Mouse (Mus musculus) hindbrain, embryonic 11.5 days (tissue): Measurements from ENCODE around the gene Mrgprx2. TPM values are rescaled to one million over a fixed set of nuclear protein-coding genes. Genes with fewer than 3 reads are reported as not detected.
"Not testable (repeated sequence)": the region's sequence is repeated elsewhere in the genome, so short reads cannot be mapped to it uniquely, and the experiment has no call there.

Experiments
- ATAC-seq: fragments of 200-750 bp; cut with Nextera tagmentation; 2 replicates; pipeline ENCODE4 v1.8.0; 2017; ENCODE audit warnings: mild to moderate bottlenecking, moderate TSS enrichment, moderate library complexity; ENCODE audit not compliant: low FRiP score
- DNase-seq: peaks from one replicate; pipeline ENCODE4 v3.0.0-alpha.2; 2015; ENCODE audit warnings: low spot score
- H3K27ac ChIP-seq: fragments of 300-500 bp; sonication (generic); 2 replicates; pipeline ENCODE4 v1.5.1; 2014; ENCODE audit warnings: mild to moderate bottlenecking, low read depth, low read length
- H3K27me3 ChIP-seq: fragments of 300-500 bp; sonication (generic); 2 replicates; pipeline ENCODE4 v1.6.1; 2014; ENCODE audit warnings: mild to moderate bottlenecking, low read length, moderate library complexity, mixed read lengths; ENCODE audit not compliant: control insufficient read depth, insufficient read depth
- H3K36me3 ChIP-seq: fragments of 300-500 bp; sonication (generic); 2 replicates; pipeline ENCODE4 v1.6.1; 2014; ENCODE audit warnings: mild to moderate bottlenecking, low read length, moderate library complexity, mixed read lengths; ENCODE audit not compliant: control insufficient read depth, insufficient read depth
- H3K4me1 ChIP-seq: fragments of 300-500 bp; sonication (generic); replicated peaks from 2 replicates; pipeline ENCODE4 v1.6.1; 2014; ENCODE audit warnings: low read length, mixed read lengths; ENCODE audit not compliant: control insufficient read depth, insufficient read depth
- H3K4me2 ChIP-seq: fragments of 300-500 bp; sonication (generic); replicated peaks from 2 replicates; pipeline ENCODE4 v1.6.1; 2014; ENCODE audit warnings: mild to moderate bottlenecking, low read depth, low read length
- H3K4me3 ChIP-seq: fragments of 300-500 bp; sonication (generic); 2 replicates; pipeline ENCODE4 v1.5.1; 2014; ENCODE audit warnings: low read depth, low read length
- H3K9ac ChIP-seq: fragments of 300-500 bp; sonication (generic); 2 replicates; pipeline ENCODE4 v1.6.1; 2014; ENCODE audit warnings: low read depth, low read length
- H3K9me3 ChIP-seq: fragments of 300-500 bp; sonication (generic); 2 replicates; pipeline ENCODE4 v1.6.1; 2016; ENCODE audit warnings: low read length; ENCODE audit not compliant: control insufficient read depth
- WGBS: fragments of 180-500 bp; shearing (Covaris S2); extraction: QIAGEN DNeasy Blood & Tissue Kit; methylation state at CpG from one replicate; pipeline ENCODE4 v1.1.7; 2014; 5-methylcytosine and 5-hydroxymethylcytosine counted together
- polyA plus RNA-seq: library from polyadenylated mRNA; unstranded; fragments of >200 nt; fragmentation: Nextera tagmentation; extraction: Ambion mirVana; gene quantifications from 2 replicates; pipeline ENCODE4 v1.2.1, GENCODE M21; 2014

Gene Mrgprx2
- not detected in 2 replicates for polyA plus RNA-seq

GRCm38 (mm10) chr7:48499221-48499620 lies at the start of gene Mrgprx2:
TSS of gene Mrgprx2 (minus strand) at chr7:48499321.
- H3K9me3 ChIP-seq = no peaks in the 10 kb centered on the region; the same call in none of the 2 replicates
- H3K36me3 ChIP-seq = no peaks in the 10 kb centered on the region
- DNase-seq (no peak), ATAC-seq (no peak)
- no peaks in the 10 kb centered on the region for H3K27me3 ChIP-seq
- no peak within 1 kb of the TSS for H3K9ac ChIP-seq
- H3K4me2 ChIP-seq = no peak within 1 kb of the TSS
- no peak within 1 kb of the TSS for H3K27ac ChIP-seq
- H3K4me1 ChIP-seq = no peaks in the 10 kb centered on the region
- no peak within 1 kb of the TSS for H3K4me3 ChIP-seq

- DNase-seq (no peak), ATAC-seq (no peak)
- Histone ChIP-seq H3K4me2 (no peak within 1 kb of the TSS), H3K27me3 (no peaks in the 10 kb centered on the region), H3K9ac (no peak within 1 kb of the TSS), H3K36me3 (no peaks in the 10 kb centered on the region), H3K27ac (no peak within 1 kb of the TSS), H3K4me1 (no peaks in the 10 kb centered on the region), H3K9me3 (0 out of 2 replicates have a peak, but pooled peaks cover 5% of the 10 kb centered on the region), H3K4me3 (no peak within 1 kb of the TSS)
- WGBS = 86% methylated on average over 3 of the region's 3 CpGs
Measured at GRCm38 (mm10) chr7:48456242-48456641, 42.9 kb downstream of the Mrgprx2 start, which contains the start of gene Mrgprb1. TSS of gene Mrgprb1 (minus strand) at chr7:48456342.

- H3K9ac ChIP-seq = no peak overlapping the region
- 56% methylated on average over 3 of the region's 3 CpGs for WGBS
- H3K4me2 ChIP-seq = no peak overlapping the region
- H3K9me3 ChIP-seq = no peaks in the 10 kb centered on the region
- no peaks in the 10 kb centered on the region for H3K36me3 ChIP-seq
- H3K4me3 ChIP-seq = no peak overlapping the region
- no peak overlapping the region for H3K27ac ChIP-seq
- no peaks in the 10 kb centered on the region for H3K4me1 ChIP-seq
- no peak for DNase-seq
- no peak for ATAC-seq
- H3K27me3 ChIP-seq = no peaks in the 10 kb centered on the region
Measured at GRCm38 (mm10) chr7:48436581-48436980, 62.5 kb downstream of the Mrgprx2 start.

GRCm38 (mm10) chr7:48435936-48436335 lies 63.2 kb downstream of the Mrgprx2 start:
- 85% methylated on average over 3 of the region's 3 CpGs for WGBS

More at GRCm38 (mm10) chr7:48435936-48436335, 63.2 kb downstream of the Mrgprx2 start:
- not testable (repeated sequence) for H3K4me2 ChIP-seq, H3K9me3 ChIP-seq, H3K36me3 ChIP-seq, H3K4me1 ChIP-seq, H3K27me3 ChIP-seq, DNase-seq, H3K9ac ChIP-seq, H3K4me3 ChIP-seq, H3K27ac ChIP-seq, ATAC-seq

Other genes starting within 250 kb of the Mrgprx2 start
- gene Mrgprb8, start 110.8 kb downstream of the Mrgprx2 start, polyA plus RNA-seq = not detected in 2 replicates
- not detected in 2 replicates for gene Mrgprb1, start 43.0 kb downstream of the Mrgprx2 start, polyA plus RNA-seq
- not detected in 2 replicates for gene Mrgprb2, start 58.8 kb upstream of the Mrgprx2 start, polyA plus RNA-seq
- not detected in 2 replicates for gene Mrgprb3, start 144.5 kb upstream of the Mrgprx2 start, polyA plus RNA-seq